Mouse (Mus musculus) lung, postnatal 0 days (tissue): ENCODE data around the gene Nol4l. TPM values are rescaled to one million over a fixed set of nuclear protein-coding genes. Genes with fewer than 3 reads are reported as not detected.

Experiments
- ATAC-seq: fragments of 200-750 bp; cut with Nextera tagmentation; 2 replicates; pipeline ENCODE4 v1.8.0; 2017; ENCODE audit warnings: moderate library complexity
- DNase-seq: peaks from one replicate; pipeline ENCODE4 v3.0.0-alpha.2; 2016; ENCODE audit warnings: low spot score
- H3K27ac ChIP-seq: fragments of 300-500 bp; sonication (generic); 2 replicates; pipeline ENCODE4 v1.5.1; 2014; ENCODE audit warnings: antibody characterized with exemption, mild to moderate bottlenecking, low read length, mixed read lengths
- H3K27me3 ChIP-seq: fragments of 300-500 bp; sonication (generic); replicated peaks from 2 replicates; pipeline ENCODE4 v1.6.1; 2014; ENCODE audit warnings: low read length, mixed read lengths; ENCODE audit not compliant: insufficient read depth
- H3K36me3 ChIP-seq: fragments of 300-500 bp; sonication (generic); 2 replicates; pipeline ENCODE4 v1.6.1; 2014; ENCODE audit warnings: low read length, mixed read lengths; ENCODE audit not compliant: insufficient read depth
- H3K4me1 ChIP-seq: fragments of 300-500 bp; sonication (generic); 2 replicates; pipeline ENCODE4 v1.6.1; 2014; ENCODE audit warnings: antibody characterized with exemption, low read depth, low read length, mixed read lengths; ENCODE audit not compliant: insufficient read depth
- H3K4me2 ChIP-seq: fragments of 300-500 bp; sonication (generic); replicated peaks from 2 replicates; pipeline ENCODE4 v1.6.1; 2014; ENCODE audit warnings: low read depth, mild to moderate bottlenecking, low read length, moderate library complexity, mixed read lengths
- H3K4me3 ChIP-seq: fragments of 300-500 bp; sonication (generic); 2 replicates; pipeline ENCODE4 v1.5.1; 2014; ENCODE audit warnings: low read depth, low read length
- H3K9ac ChIP-seq: fragments of 300-500 bp; sonication (generic); replicated peaks from 2 replicates; pipeline ENCODE4 v1.6.1; 2014; ENCODE audit warnings: low read depth, mild to moderate bottlenecking
- H3K9me3 ChIP-seq: fragments of 300-500 bp; sonication (generic); 2 replicates; pipeline ENCODE4 v1.6.1; 2016; ENCODE audit warnings: low read length, mixed read lengths
- CTCF ChIP-seq: IDR thresholded peaks from 2 replicates; pipeline ENCODE4 v1.5.1; 2016; ENCODE audit warnings: antibody characterized with exemption, mild to moderate bottlenecking
- EP300 ChIP-seq: IDR thresholded peaks from 2 replicates; pipeline ENCODE4 v1.6.1; 2016; ENCODE audit warnings: antibody characterized with exemption, mild to moderate bottlenecking, control low read depth
- WGBS: fragments of 180-500 bp; shearing (Covaris S2); extraction: QIAGEN DNeasy Blood & Tissue Kit; methylation state at CpG from one replicate; pipeline ENCODE4 v1.1.7; 2014; 5-methylcytosine and 5-hydroxymethylcytosine counted together
- polyA plus RNA-seq: library from polyadenylated mRNA; unstranded; fragments of >200 nt; fragmentation: Nextera tagmentation; extraction: Ambion mirVana; gene quantifications from 2 replicates; pipeline ENCODE4 v1.2.1, GENCODE M21; 2015

Gene Nol4l
- polyA plus RNA-seq, result 8.3 and 9.9 TPM in 2 replicates

- no peak within 1 kb of the TSS for H3K27ac ChIP-seq
- no peaks in the 10 kb centered on the region for H3K36me3 ChIP-seq
- peaks cover 10% of the 10 kb centered on the region for H3K27me3 ChIP-seq
- no peak for DNase-seq
- H3K9ac ChIP-seq, result no peak within 1 kb of the TSS; the same call in 1 of the 2 replicates
- 0 out of 2 replicates have a peak, but pooled peaks cover 4% of the 10 kb centered on the region for H3K4me1 ChIP-seq
- H3K4me3 ChIP-seq, result peak within 1 kb of the TSS; percentile 60
- H3K4me2 ChIP-seq, result peak within 1 kb of the TSS; percentile 99
- peak; percentile 6 for ATAC-seq
- WGBS, result 9% methylated on average over 26 of the region's 86 CpGs
- no peaks in the 10 kb centered on the region for H3K9me3 ChIP-seq
- no peak for TF ChIP-seq EP300
- no peak for TF ChIP-seq CTCF
Measured at GRCm38 (mm10) chr2:153529931-153530766, at the start of gene Nol4l. Gene Nol4l, minus strand, starts transcription at chr2:153529971.

DNA sequence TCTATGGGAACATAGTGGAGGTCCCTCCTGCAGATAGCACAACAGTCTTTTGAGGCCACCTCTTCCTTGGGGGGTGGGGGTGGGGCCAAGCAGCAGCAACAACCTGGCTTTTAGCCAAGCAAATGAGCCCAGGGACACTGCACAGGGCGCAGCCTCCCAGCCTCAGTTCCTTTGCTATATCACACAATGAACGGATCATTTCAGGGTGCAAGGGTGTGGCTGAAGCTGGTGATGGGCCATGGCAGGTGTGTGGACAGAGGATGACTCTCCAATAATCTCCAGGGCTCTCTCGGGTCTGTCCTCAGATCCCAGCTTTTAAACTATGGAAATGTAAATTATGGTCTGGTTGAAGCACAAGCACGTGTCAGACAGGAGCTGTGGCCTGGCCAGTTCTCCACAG lies 47.4 kb upstream of the Nol4l start:
- no peak overlapping the region for H3K4me2 ChIP-seq
- no peaks in the 10 kb centered on the region for H3K27me3 ChIP-seq
- H3K36me3 ChIP-seq, result no peaks in the 10 kb centered on the region
- H3K4me1 ChIP-seq, result no peaks in the 10 kb centered on the region
- H3K27ac ChIP-seq, result no peak overlapping the region
- no peak for TF ChIP-seq CTCF
- TF ChIP-seq EP300, result no peak
- ATAC-seq (no peak), DNase-seq (no peak)
- no peaks in the 10 kb centered on the region for H3K9me3 ChIP-seq
- H3K4me3 ChIP-seq, result no peak overlapping the region
- 56% methylated on average over 4 of the region's 4 CpGs for WGBS
- H3K9ac ChIP-seq, result no peak overlapping the region

DNA sequence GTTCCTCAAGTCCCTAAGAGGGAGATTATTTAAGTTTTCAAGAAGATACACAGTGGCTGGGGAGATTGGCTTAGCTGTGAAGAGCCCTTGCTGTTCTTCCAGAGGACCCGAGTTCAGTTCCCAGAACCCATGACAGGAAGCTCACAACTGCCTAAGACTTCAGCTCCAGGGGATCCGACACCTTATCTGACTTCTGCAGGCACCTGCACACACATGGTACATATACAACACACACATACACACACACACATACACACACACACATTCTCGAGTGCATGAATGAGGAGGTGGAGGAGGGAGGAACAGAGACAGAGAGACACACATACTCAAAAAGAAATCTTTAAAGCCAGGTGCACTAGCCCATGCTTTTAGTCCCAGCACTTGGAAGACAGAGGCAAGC lies 46.4 kb upstream of the Nol4l start:
- Histone ChIP-seq H3K4me3 (no peak overlapping the region), H3K4me2 (no peak overlapping the region), H3K9me3 (no peaks in the 10 kb centered on the region), H3K9ac (no peak overlapping the region), H3K27me3 (no peaks in the 10 kb centered on the region), H3K36me3 (no peaks in the 10 kb centered on the region), H3K4me1 (no peaks in the 10 kb centered on the region), H3K27ac (no peak overlapping the region)
- ATAC-seq, result no peak
- 64% methylated on average over 3 of the region's 3 CpGs for WGBS
- TF ChIP-seq CTCF (no peak), EP300 (no peak)
- no peak for DNase-seq

DNA sequence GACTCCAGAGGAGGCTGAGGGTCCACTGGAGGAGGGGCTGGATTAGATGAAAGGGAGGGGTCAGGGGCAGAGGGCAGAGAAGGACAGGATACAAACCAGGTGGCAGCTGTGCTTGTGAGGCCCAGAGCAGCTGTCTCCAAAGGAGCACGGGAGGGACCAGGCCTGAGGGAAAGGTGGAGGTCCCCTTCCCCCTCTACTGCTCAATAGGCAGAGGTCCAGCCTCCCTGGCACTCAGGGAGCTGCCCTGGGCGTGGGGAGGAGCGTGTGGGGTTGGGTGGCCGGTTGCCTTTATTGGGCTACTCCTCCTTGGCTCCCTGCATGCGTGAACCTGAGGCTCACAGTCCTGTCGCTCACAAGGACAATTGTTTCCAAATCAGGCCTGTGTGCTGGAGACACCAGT lies 45.8 kb upstream of the Nol4l start:
- no peaks in the 10 kb centered on the region for H3K9me3 ChIP-seq
- no peaks in the 10 kb centered on the region for H3K4me1 ChIP-seq
- H3K27ac ChIP-seq, result no peak overlapping the region
- H3K36me3 ChIP-seq, result no peaks in the 10 kb centered on the region
- TF ChIP-seq CTCF (no peak), EP300 (no peak)
- 53% methylated on average over 6 of the region's 6 CpGs for WGBS
- no peak overlapping the region for H3K9ac ChIP-seq
- H3K27me3 ChIP-seq, result no peaks in the 10 kb centered on the region
- DNase-seq, result no peak
- H3K4me2 ChIP-seq, result no peak overlapping the region
- H3K4me3 ChIP-seq, result no peak overlapping the region
- ATAC-seq, result no peak

DNA sequence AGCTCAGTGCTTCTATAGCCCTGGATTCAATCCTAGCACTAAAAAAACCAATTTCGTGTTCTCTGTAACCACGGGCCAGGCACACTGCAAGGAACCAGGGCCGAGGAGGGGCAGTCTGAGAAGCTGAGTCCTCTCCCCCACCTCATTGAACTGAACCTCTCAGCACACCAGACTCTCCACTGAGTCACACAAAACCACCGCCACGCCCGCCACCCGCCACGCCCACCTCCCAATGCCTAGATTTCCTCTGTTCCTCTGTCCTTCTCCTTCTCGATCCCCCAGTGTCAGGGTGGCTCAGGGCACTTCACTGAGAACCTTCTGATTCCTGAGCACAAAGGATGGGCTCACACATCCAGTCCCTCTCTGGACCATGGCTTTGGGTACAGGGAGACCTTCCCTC lies 43.3 kb upstream of the Nol4l start:
- ATAC-seq, result no peak
- Histone ChIP-seq H3K4me1 (no peaks in the 10 kb centered on the region), H3K4me3 (no peak overlapping the region), H3K4me2 (no peak overlapping the region), H3K9me3 (no peaks in the 10 kb centered on the region), H3K9ac (no peak overlapping the region), H3K27ac (no peak overlapping the region), H3K27me3 (no peaks in the 10 kb centered on the region), H3K36me3 (no peaks in the 10 kb centered on the region)
- DNase-seq, result no peak
- WGBS, result 85% methylated on average over 9 of the region's 9 CpGs
- TF ChIP-seq CTCF (no peak), EP300 (no peak)

DNA sequence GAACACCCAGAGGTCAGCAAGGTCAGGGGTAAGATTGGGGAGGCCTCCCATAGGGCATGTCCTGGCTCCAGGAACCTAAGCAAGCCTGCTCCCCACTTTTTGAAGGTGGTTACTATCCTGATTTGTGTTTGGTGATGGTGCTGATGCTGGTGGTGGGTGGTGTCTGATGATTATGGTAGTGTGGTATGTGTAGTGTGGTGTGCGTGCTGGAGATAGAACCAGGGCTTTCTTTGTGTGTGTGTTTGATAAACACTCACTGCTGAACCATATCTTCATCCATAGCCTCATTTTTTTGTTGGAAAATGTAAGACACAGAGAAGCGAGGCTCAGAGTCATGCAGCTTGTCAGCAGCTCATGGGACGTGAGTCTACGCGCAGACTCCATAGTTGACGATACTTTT lies 38.8 kb upstream of the Nol4l start:
- no peak for TF ChIP-seq EP300
- no peak for TF ChIP-seq CTCF
- no peaks in the 10 kb centered on the region for H3K27me3 ChIP-seq
- no peak for ATAC-seq
- H3K27ac ChIP-seq, result no peak overlapping the region
- WGBS, result 92% methylated on average over 6 of the region's 6 CpGs
- no peak overlapping the region for H3K4me2 ChIP-seq
- H3K4me3 ChIP-seq, result no peak overlapping the region
- no peak for DNase-seq
- H3K36me3 ChIP-seq, result no peaks in the 10 kb centered on the region
- no peaks in the 10 kb centered on the region for H3K4me1 ChIP-seq
- no peaks in the 10 kb centered on the region for H3K9me3 ChIP-seq
- no peak overlapping the region for H3K9ac ChIP-seq
